Mouse (Mus musculus): ENCODE measurements at regions not wholly inside any gene's neighbourhood (a gene's known extent, or its start where the extent isn't known, plus 50 kb on each side); places are given as distances from the start of the nearest gene placed in this dataset.

DNA sequence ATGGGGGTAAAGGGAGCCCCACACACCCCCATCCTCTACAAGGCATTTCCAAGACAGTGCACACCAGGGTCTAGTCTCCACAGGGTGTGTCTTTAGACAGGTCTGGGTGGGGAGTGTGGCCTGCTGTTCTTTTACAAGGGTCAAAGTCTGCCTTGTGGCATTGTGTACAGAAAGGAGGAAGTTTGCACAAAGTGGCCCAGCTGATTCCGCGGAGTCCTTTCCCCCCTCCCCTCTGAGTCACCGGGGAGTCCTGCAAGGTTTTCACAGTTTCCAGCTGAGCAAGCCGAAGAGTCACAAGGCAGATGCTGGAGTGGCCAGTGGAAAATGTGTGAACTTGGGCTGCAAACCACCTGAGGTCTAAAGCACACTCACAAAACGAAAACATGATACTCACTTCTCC is 65.4 kb downstream of the Dyrk2 start:
- H3K36me3 ChIP-seq (ENCODE audit: control insufficient read depth, insufficient read depth, low read length): no peaks in the 10 kb centered on the region
- ATAC-seq (ENCODE audit: low read depth) (no peak), DNase-seq (ENCODE audit: low spot score) (no peak)
- no peaks in the 10 kb centered on the region for H3K9me3 ChIP-seq (ENCODE audit: control insufficient read depth, low read length)
- WGBS: 56% methylated on average over 5 of the region's 5 CpGs
- no peak overlapping the region for H3K4me2 ChIP-seq (ENCODE audit: low read depth, low read length)
- no peak overlapping the region for H3K27ac ChIP-seq (replicated peaks; ENCODE audit: low read depth, low read length)
- no peaks in the 10 kb centered on the region for H3K27me3 ChIP-seq (replicated peaks; ENCODE audit: control insufficient read depth, insufficient read depth, low read length)
- no peak overlapping the region for H3K9ac ChIP-seq (ENCODE audit: low read depth, low read length)
- no peaks in the 10 kb centered on the region for H3K4me1 ChIP-seq (ENCODE audit: control insufficient read depth, insufficient read depth, low read length)
- no peak overlapping the region for H3K4me3 ChIP-seq (ENCODE audit: low read depth, low read length)

Data from embryonic facial prominence, embryonic 14.5 days (tissue).